Mouse (Mus musculus): Measurements from ENCODE around the gene Mrpl38.
A peak's percentile ranks its signal among the peaks of the same experiment; 100 is the strongest.
"Not testable (repeated sequence)": the region's sequence is repeated elsewhere in the genome, so short reads cannot be mapped to it uniquely, and the experiment has no call there.

The Mrpl38 gene

DNA sequence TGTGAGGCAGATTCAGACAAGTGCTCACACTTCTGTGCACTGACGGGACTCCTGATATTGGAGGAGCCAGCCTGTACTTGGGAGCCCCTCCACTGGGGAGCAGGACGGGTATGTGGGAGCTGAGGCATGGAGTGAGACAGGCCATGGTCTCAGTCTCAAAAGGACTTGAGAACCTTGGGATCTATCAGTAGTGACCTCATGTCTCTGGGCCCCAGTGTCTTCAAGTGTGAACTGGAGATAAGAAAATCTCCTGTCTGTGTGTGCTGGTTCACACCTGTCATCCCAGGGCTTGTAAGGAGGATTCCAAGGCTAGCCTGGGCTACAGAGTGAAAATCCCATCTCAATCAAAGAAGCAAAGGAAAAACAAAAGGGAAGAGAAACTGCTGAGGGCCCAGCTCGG, 4.8 kb upstream of the Mrpl38 start:
- DNase-seq (ENCODE audit: low spot score in 2 of 2): no peak

DNA sequence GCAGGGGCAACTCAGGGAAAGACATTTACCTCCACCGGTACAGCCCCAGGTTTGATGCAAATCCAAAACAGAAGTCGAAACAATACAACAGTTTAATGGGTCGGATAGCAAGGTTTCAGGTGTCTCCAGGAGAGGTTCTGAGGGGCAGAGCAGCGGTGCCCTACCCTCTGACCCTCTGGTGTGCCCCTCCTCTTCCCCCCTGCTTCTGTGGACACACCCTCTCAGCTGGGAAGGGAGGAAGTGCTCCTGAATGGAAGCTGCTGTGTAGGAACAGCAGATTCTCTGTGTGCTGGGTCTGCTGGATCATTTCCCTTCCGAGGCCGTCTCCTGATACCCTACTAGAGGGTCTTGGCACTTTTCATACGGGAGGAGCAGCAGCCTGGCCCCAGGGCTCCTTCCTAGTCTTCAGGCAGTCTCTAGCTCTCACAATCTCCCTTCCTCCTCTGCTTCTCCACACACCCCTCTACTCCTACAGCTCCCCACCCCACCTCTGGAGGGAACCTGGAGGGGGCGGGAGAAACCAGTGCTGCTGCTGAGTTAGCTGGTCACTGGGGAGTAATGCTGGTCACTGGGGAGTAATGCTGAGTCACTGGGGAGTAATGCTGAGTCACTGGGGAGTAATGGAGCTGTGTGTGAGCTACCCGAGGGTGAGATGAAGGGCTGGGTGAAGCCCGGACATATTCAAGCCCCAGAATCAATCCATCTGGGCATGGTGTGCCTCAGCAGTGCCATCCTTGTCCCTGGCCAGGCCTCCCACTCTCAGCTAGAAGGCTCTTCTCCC, 3.7 kb upstream of the Mrpl38 start:
- DNase-seq (ENCODE audit: low spot score in 2 of 2): no peak

DNA sequence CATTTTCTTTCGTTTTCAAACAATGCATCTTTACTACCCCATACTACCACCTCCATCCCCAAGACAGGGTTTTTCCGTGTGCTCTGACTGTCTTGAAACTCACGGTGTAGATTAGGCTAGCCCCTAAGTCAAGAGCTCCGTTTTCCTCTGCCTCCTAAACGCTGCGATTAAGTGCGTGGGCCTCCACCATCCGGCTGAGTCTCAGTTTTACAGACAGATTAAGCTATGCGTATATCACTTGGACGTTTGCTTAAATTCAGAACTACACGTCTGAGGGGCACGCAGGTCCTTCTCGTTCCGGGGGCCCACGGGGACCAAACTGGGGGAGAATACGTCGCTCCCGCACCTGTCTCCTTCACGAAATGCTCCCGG, 586 bp downstream of the Mrpl38 start:
- DNase-seq (ENCODE audit: low spot score in 2 of 2): no peak

DNA sequence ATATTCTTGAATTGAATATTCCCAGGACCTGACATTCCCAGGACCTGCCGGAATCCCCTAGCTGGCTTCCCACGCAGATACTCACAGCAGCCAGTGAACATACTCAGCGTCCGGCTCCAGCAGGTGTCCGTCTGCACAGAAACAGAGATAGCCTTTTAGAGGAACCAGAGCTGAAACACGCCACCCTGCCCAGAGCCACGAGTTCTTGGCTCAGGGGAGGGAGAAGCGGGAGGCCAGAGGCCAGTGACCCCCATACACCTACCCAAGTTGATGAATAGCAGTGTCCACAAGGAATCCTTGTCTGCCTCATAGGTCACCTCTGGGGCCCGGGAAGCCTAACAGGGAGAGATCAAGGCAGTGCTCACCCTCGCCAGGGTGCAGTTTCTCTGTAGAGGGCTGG, 4.5 kb downstream of the Mrpl38 start:
- DNase-seq (ENCODE audit: low spot score in 2 of 2): no peak

DNA sequence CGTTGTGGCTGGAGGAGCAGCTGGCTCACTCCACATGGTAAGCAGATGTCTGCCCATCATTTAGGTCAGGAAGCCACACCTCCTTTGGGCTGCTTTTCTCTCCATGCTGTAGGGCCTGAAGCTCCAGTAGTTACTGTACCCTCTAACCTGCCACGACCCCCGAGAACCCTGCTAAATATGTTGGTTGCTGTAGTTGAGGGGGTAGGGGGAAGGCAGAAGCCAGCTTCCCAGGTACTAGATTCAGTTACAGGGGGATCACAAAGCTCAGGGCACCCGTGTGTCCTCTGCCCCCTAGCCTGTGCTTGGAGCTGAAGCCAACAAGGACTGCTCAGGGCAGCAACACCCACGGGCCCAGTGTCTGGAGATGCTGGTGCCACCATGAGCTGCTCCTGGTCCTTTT, 5.2 kb downstream of the Mrpl38 start:
- no peak for DNase-seq (ENCODE audit: low spot score in 2 of 2)

DNA sequence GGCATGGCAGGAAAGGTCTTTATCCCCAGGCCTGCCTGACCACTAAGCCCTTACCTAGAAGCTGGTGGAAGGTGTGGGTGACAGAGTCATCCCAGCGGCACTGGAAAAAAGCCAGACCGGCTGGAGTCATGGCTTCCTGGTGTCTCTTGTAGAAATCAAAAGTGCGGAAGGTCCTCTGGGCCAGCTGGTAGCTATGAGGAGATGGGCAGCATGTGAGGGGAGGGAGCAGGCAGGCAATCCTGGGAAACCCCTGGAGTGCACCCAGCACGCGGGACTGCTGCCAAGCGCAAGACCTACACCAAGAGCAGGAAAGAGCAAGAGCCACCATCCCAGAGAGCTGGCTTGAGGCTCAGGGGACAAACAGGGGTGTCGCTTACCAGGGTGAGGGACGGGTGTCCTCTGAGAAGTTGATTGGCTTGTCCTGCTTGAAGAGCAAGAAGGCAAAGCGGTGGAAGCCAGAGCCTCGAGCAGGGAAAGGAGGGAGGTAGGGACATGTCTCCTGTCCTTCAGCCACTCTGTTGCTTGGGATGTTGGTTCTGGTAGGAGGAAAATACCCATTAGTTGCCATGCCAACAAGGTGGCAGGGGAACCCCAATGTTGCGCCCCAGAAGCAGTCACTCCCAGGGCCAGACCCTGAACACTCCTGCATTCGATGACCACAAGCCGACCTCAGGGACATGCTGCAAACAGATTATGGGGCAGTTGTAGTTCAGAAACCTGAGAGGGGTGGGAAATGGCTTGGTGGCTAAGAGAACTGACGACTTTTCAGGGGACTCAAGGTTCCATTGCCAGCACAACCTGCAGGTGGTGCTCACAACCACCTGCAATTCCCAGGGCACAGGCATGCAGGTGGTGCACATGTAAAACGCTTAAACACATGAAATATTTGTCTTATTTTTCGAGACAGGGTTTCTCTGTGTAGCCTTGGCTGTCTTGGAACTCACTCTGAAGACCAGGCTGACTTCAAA, 6.0 kb downstream of the Mrpl38 start:
- DNase-seq (ENCODE audit: low spot score in 2 of 2): no peak

DNA sequence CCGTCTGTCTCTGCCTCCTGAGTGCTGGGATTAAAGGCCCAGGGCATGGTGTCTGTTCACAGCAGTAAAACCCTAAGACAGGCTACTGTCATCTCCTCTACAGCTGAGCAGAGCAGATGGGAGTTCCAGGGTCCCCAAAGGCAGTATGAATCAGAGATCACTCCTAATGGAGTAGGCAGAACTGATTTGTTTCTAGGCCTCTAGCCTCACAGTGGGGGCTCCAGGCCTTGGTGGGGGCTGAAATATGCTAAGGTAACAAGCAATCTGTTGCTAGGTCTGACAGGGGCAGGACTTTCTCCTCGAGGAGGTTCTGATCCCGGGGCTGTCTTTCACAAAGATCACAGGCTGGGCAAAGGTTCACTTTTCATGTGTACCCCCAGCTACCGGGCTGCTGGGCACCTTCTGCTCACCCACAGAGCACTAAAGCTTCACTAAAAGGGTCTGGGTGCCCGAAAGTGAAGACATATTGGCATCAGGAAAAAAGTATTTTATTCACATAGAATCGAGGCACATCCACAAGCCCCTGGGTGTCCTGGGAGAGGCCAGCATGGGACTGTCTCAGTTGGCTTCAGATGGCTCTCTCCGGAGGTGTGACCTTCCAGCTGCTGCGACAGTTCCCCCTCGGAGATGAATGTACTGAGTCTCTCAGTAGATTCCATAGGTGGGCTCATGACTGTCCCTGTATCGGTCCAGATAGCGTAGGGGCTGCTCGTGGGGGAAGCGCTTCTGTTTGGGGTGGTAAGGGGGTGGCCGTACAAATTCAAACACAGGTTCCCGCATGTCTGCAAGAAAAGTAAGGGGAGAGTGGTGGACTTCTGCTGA, 7.1 kb downstream of the Mrpl38 start:
- DNase-seq (ENCODE audit: low spot score in 2 of 2): no peak

DNA sequence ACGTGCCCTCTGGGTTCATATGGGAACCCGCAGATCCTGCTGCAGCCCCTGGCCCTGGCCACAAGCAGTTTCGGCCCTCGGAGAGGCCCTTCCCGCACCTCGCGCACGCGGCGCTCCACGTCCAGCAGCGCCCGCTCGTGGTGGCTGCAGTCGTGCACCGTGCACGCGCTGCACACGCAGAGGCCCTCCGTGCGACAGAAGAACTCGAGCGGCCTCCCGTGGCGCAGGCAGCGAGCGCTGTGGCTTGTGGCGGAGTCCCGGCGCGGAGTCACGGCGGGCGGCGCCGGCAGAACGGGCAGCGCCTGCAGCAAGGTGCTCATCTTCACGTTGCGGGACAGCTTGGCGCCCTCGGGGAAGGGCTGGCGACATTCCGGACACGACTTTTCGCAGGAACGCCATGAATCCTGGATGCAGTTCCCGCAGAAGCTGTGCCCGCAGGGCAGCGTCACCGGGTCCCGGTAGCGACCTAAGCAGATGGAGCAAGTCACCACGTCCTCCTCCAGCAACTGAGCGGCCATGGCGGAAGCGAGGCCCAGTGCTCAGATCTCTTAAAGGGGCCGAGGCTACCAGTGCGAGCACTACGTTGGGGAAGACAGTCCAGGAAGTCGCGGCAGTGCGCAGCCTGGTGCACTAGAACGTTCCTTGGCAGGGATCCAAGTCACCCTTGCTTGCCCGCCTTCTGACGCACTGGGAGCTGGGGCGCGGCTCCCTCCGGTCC, 8.0 kb downstream of the Mrpl38 start, which contains the start of gene Trim65:
Trim65 (minus strand) TSS at position 641 of the 718 bp plus-strand sequence.
- DNase-seq (ENCODE audit: low spot score in 2 of 2): peak; percentile 84 to 87

DNA sequence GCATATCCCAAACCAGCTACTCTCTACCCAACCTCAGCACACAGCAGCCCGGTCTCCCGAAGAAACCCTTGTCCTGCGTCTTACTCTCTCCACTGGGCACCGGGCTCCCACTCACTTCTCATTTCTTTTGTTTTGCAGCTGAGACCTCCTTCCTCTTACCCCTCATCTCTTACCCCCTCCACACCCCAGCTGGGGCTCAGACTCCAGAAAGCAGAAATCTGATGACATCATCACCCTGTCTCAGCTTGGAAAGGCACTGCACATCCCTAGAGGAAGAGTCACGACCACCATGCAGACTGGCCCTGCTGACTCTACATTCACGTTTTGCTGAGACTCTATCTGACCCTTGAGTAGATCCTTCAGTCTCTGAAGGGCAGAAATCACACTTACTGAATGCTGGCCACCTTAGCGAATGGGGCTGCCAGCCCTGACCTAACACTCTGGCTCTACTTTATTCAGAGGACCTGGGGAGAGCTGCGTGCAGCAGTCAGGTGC, 8.6 kb downstream of the Mrpl38 start:
- DNase-seq (ENCODE audit: low spot score in 2 of 2): no peak

DNA sequence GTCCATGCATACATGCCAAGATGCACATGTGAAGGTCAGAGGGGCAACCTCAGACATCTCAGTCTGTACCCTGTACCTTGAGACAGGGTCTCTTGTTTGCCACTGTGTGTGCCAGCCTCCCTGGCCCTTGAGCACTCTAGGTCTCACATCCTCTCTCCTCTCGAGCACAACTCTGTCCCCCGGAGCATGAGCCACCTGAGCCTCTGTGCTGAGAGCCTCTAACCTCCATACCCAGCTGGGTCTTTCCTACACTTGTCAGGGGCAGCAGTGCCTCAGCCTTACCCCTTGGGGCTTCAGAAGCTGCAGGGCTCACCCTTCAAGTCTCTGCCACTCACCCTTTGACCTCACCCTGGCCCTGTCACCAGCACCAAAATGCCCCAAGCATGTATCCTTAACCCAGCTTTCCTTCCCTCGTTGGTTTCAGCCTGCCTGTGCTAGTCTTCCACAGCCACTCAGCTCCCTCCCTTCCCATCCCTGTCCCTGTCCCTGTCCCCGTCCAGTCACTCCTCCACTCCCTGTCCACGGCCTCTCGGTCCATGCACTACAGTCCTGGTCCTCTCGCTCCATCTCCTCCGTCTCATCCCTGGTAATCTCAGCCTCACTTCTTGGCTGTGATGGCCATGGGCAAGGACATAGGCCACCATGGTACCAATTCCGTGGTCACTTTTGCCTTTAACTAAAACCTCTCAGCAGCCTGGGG, 9.4 kb downstream of the Mrpl38 start:
- no peak for DNase-seq (ENCODE audit: low spot score in 2 of 2)

DNA sequence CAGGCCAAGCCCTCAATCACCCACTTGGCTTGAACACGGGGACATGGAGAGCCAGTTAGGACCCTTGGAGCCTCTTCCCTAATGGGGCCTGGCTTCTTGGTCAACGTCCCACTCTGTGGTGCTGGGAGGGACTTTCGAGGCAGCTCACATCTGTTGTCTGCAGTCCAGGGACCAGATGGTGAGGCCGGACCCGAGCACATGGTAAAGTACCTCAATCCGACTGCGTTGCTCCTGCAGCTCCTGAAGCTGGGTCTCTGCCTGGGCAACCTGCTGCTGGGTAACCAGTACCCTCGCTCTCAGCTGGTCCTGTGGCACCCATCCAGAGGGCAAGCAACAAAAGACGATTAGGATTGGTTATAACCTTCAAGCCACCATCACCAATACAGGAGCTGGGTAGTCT, 10.7 kb downstream of the Mrpl38 start:
- DNase-seq (ENCODE audit: low spot score in 2 of 2): no peak

DNA sequence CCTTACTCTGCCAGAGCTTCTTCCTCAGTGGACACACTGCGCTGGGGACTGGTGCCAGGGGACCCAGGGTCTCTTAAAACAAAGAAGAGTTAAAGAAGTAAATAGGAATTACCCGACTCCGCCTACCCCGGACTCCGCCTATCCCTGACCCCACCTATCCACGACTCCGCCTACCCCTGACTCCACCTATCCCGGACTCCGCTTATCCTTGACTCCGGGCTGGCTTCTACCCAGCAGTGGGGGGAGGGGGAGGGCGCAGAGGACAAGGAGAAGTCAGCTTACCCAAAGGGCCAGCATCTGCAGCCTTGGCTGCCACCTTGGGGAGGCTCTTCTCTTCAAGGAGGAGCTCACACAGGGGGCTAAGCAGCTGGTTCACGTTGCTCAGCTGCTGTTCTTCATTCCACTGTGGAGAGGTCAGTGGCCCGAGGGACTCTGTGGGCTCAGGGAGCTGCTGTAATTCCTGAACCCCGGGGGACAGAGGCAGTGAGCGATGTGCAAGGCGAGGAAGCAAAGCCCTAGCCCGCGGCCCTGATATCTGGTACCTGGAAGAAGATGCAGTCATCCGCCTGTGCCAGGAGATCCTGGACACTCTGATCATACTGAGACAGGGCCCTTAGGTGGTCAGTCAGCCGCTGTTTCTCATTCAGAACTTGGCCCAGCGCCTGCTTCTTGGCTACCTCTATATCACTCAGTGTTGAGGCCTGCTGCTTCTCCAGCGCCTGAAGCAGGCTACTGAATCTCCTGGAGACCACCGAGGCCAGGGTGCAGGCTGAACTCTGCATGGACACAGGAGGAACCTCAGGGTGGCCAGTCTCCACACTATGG, 11.3 kb downstream of the Mrpl38 start, which contains the start of gene Trim47:
Trim47 (minus strand) TSS at position 55 of the 825 bp plus-strand sequence.
- DNase-seq (ENCODE audit: low spot score in 2 of 2): peak in 1 of 2 experiments; percentile 62

DNA sequence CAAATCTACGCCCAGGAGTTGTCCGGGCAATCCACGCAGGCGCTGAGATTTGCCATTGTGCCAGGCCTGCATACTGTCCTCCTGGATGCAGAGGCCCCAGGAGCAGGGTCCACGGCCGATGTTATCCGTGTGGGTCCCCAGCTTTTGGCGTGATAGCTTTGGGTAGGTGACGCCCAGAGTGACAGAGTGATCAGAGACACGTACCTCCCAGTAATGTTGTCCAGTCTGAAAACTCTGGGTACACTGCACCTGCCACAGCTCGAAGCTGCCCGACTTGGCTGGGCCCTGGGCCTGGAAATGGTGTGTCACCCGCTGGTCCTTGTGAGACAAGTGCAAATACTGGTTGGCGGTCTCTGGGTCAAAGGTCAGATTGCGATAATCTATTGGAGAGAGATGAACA, 12.4 kb downstream of the Mrpl38 start:
- no peak for DNase-seq (ENCODE audit: low spot score in 2 of 2)

DNA sequence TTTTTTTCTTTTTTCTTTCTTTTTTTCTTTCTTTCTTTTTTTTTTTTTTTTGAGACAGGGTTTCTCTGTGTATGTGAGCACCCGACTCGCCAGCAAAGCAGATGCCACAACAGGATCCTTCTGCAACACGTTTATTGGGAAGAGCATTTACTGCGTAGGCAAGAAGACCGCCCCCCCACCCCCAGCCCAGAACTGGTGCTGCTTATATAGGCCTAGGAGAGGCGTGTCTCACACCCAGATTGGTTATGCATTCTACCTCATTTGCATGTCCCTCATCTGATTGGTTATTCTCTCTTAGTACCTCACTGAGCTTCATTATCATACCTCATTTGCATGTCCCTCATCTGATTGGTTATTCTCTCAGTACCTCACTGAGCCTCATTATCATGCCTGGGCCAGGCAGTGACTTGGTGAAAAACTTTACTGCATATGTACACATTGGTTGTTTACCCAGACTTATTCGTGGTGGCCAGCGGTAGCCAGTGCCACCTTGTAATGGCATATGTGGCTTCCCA, 16.9 kb downstream of the Mrpl38 start:
- DNase-seq (ENCODE audit: low spot score in 2 of 2): not testable (repeated sequence)

DNA sequence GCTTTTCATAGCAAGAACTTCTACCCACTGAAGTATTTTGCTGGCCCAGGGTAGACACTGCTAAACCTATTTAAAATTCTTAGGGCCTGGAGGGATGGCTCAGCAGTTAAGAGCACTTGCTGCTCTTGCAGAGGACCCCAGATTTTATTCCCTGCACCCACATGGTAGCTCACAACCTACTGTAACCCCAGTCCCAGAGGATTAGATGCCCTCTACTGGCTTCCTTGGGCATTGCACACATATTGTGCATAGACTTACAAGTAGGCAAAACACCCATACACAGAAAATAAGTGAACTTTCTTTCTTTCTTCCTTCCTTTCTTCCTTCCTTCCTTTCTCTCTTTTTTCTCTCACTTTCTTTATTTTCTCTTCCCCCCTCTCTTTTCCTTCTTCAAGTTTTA, 20.8 kb downstream of the Mrpl38 start:
- DNase-seq (ENCODE audit: low spot score in 2 of 2): no peak

DNA sequence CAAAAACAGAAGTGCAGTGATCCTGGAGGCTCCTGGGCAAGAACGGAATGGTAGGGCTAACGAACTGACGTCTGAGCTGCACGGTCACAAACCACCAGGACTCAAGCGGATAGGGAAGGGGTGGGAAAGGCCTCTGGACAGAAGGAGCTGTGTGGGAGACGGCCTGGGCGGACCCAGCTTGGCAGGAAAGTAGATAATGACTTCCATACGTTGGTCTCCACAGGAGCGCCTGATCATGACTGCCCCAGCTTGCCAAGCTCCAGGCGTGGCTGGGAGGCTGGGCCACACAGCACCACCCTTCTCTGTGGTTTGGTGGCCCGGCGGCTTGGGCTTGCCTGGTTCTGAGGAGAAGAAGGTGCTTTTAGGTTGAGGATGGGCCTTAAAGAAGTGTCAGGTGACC, 21.4 kb downstream of the Mrpl38 start:
- DNase-seq (ENCODE audit: low spot score in 2 of 2): no peak

DNA sequence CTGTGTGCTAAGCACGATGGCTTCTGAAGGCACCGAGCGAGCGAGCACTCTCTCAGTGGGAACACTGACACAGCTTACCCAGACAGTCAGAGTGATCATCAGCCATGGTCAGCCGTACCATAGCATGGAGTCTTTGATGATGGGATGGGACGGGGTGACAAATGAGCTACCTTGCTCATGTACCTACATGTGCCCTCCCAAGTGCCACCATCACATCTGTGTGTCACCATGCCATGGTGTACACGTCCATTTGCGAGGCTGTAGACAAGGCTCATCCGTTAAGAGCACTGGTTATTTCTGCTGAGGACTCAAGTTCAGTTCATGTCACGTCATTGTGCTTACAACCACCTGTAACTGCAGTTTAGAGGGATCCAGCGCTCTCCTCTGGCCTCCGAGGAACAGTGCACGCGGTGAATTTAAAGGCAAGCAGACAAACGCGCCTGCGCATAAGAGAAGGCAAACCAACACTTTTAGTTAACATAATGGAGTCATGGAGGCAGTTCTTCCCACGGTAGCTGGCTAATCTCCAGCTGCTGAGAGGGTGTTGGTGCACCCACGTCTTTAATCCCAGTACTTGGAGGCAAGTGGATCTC, 27.0 kb downstream of the Mrpl38 start:
- no peak for DNase-seq (ENCODE audit: low spot score in 2 of 2)

DNA sequence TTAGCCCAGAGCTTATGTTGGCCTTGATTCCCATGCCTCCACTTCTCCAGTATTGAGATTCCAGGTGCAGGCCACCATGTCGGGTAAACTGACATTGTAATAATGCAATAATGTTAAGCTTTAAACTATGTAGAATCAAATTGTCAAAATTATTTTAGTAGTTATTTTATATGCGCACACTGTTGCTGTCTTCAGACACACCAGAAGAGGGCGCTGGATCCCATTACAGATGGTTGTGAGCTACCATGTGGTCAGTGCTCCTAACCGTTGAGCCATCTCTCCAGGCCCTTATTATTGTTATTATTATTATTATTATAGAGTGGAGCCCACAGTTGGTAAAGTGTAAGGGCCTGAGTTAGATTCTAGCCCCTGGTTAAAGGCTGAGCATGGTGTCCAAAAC, 27.6 kb downstream of the Mrpl38 start:
- DNase-seq (ENCODE audit: low spot score in 2 of 2): no peak

DNA sequence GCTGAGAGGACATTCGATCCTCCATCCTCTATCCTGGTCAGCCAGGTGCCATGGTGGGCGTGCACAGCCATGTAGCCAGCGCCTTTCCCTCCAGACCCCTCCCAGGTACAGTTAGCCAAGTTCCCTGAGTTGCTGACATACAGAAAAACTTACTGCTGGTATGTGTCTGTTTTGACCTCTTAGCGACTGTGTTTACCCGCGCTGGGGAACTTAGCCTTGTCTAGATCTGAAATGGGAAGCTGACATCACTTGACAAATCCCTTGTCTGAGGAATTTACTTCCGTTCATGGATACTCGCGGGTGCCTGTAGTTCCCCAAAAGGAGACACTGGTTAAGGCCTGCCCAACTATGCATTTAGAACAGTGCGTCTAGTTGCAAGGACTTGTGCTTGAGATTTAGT, 28.1 kb downstream of the Mrpl38 start:
- DNase-seq (ENCODE audit: low spot score in 2 of 2): no peak

Measured in urinary bladder, adult 18-20 months (tissue).